In the genomic region with DNA sequence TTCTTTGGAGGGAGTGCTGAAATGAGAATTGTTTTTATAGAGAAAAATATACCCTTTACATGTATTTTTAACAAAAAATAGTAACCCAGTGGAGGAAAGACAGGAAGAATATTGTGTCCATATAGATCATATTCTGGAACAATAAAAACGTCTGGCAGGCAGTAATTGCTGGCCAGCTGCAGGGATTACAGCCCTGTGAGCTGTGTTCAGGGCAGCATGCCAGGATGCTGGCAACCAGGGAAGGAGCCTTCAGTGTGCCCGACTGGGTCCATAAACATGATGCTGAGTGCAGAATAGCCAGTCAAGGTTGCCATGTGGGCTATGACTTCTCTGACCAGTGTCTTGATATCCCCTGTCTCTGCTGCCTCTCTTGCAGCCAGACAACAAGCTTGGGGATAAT, we compare ENCODE assay signal across 10 mouse cellular contexts.
DNase-seq lines count a peak whose midpoint lies in the region; ATAC-seq and TF ChIP-seq lines count a peak whose summit lies in the region.
"Had no signal": no experiment of that assay in that cellular context is flagged by ENCODE, and none has a peak within 500 bp of the region (broad histone marks: within the 10 kb centered on the region; RNA-seq: fewer than 3 reads in every experiment).

No protein-coding gene starts in this region.

- no peak overlapping the region for H3K4me3 ChIP-seq in forebrain, postnatal 0 days (ENCODE audit: low read depth, low read length)
- H3K4me3 ChIP-seq in forebrain, embryonic 13.5 days: no peak overlapping the region
- H3K4me3 ChIP-seq in stomach, postnatal 0 days (ENCODE audit: low read depth, low read length): no peak overlapping the region

- H3K27ac ChIP-seq in forebrain, postnatal 0 days (ENCODE audit: low read depth, low read length): 0 out of 2 replicates have a peak overlapping the region, but pooled peaks have one; percentile 50
- H3K27ac ChIP-seq in forebrain, embryonic 13.5 days: no peak overlapping the region
- no peak overlapping the region for H3K27ac ChIP-seq in stomach, postnatal 0 days (replicated peaks)
- H3K27ac ChIP-seq: kidney, postnatal 0 days had no signal

- H3K27me3 ChIP-seq in forebrain, postnatal 0 days (ENCODE audit: insufficient read depth, low read length): no peaks in the 10 kb centered on the region
- H3K27me3 ChIP-seq in forebrain, embryonic 13.5 days: no peaks in the 10 kb centered on the region
- no peaks in the 10 kb centered on the region for H3K27me3 ChIP-seq in stomach, postnatal 0 days (ENCODE audit: control insufficient read depth, insufficient read depth, low read length)
- H3K27me3 ChIP-seq: CH12.LX had no signal

- no peak overlapping the region for H3K9ac ChIP-seq in forebrain, postnatal 0 days
- no peak overlapping the region for H3K9ac ChIP-seq in forebrain, embryonic 13.5 days
- H3K9ac ChIP-seq in stomach, postnatal 0 days (ENCODE audit: low read length): no peak overlapping the region

- no peak overlapping the region for H3K4me2 ChIP-seq in forebrain, postnatal 0 days (ENCODE audit: low read depth)
- no peak overlapping the region for H3K4me2 ChIP-seq in forebrain, embryonic 13.5 days
- H3K4me2 ChIP-seq in stomach, postnatal 0 days (replicated peaks; ENCODE audit: low read depth): no peak overlapping the region

- peak; percentile 58 for DNase-seq in forebrain, postnatal 0 days
- peak; percentile 52 for DNase-seq in adipocyte (ENCODE audit: low spot score)
- peak; percentile 63 for DNase-seq in gastrocnemius, postnatal 10 days
- peak; percentile 37 to 43 for DNase-seq in layer of hippocampus, postnatal 36 days
- peak; percentile 48 for DNase-seq in right cerebral cortex, postnatal 14 days
- DNase-seq in stomach, postnatal 0 days (ENCODE audit: low spot score): no peak
- no peak for DNase-seq in spleen, postnatal 14 days (ENCODE audit: low spot score in 2 of 2)

- WGBS in forebrain, postnatal 0 days: 5% methylated on average over 2 of the region's 2 CpGs
- 20% methylated on average over 2 of the region's 2 CpGs for WGBS in forebrain, embryonic 13.5 days
- 38% methylated on average over 2 of the region's 2 CpGs for WGBS in stomach, postnatal 0 days

- no peak for TF ChIP-seq CTCF in forebrain, postnatal 0 days (IDR thresholded peaks at IDR 0.05; ENCODE audit: low read depth)
- no peak for TF ChIP-seq CTCF in stomach, postnatal 0 days (IDR thresholded peaks at IDR 0.05; ENCODE audit: low read depth)

- TF ChIP-seq EP300 in stomach, postnatal 0 days (optimal IDR thresholded peaks at IDR 0.05): no peak

- peaks cover 7% of the 10 kb centered on the region; the same call in 1 of the 2 replicates for H3K4me1 ChIP-seq in forebrain, postnatal 0 days (ENCODE audit: insufficient read depth)
- H3K4me1 ChIP-seq in forebrain, embryonic 13.5 days: peaks cover 10% of the 10 kb centered on the region
- H3K4me1 ChIP-seq in stomach, postnatal 0 days (replicated peaks; ENCODE audit: control insufficient read depth, insufficient read depth): no peaks in the 10 kb centered on the region

- H3K9me3 ChIP-seq in forebrain, postnatal 0 days (ENCODE audit: low read length): no peaks in the 10 kb centered on the region
- H3K9me3 ChIP-seq in forebrain, embryonic 13.5 days (replicated peaks): no peaks in the 10 kb centered on the region
- no peaks in the 10 kb centered on the region for H3K9me3 ChIP-seq in stomach, postnatal 0 days (ENCODE audit: control insufficient read depth, low read length)

- no peaks in the 10 kb centered on the region for H3K36me3 ChIP-seq in forebrain, postnatal 0 days (ENCODE audit: insufficient read depth)
- no peaks in the 10 kb centered on the region for H3K36me3 ChIP-seq in forebrain, embryonic 13.5 days (ENCODE audit: poor library complexity, severe bottlenecking)
- H3K36me3 ChIP-seq in stomach, postnatal 0 days (ENCODE audit: control insufficient read depth, insufficient read depth, low read length): no peaks in the 10 kb centered on the region

- peak; percentile 47; the same call in 1 of the 2 replicates for ATAC-seq in forebrain, postnatal 0 days
- ATAC-seq in forebrain, embryonic 13.5 days: no peak
- no peak for ATAC-seq in stomach, postnatal 0 days (ENCODE audit: low FRiP score, low TSS enrichment)

Comparison
In these comparisons a context has a peak if more than half of its experiments do, and no peak if none do; other contexts are left out.
1. DNase-seq: peak in forebrain, postnatal 0 days (single experiment), adipocyte (single experiment), gastrocnemius, postnatal 10 days (single experiment), layer of hippocampus, postnatal 36 days (2 of 2) and right cerebral cortex, postnatal 14 days (single experiment); none in stomach, postnatal 0 days (single experiment) and spleen, postnatal 14 days (0 of 2).